Mouse (Mus musculus) liver, embryonic 15.5 days (tissue): ENCODE data around the gene Ubxn6. TPM values are rescaled to one million over a fixed set of nuclear protein-coding genes. Genes with fewer than 3 reads are reported as not detected.

Experiments
- ATAC-seq: fragments of 200-750 bp; cut with Nextera tagmentation; 2 replicates; pipeline ENCODE4 v1.8.0; 2017; ENCODE audit warnings: moderate number of reproducible peaks, mild to moderate bottlenecking, moderate library complexity; ENCODE audit not compliant: insufficient read depth
- H3K27ac ChIP-seq: fragments of 300-500 bp; sonication (generic); replicated peaks from 2 replicates; pipeline ENCODE4 v1.5.1; 2015; ENCODE audit warnings: mild to moderate bottlenecking, inconsistent platforms
- H3K27me3 ChIP-seq: fragments of 300-500 bp; sonication (generic); 2 replicates; pipeline ENCODE4 v1.6.1; 2015; ENCODE audit warnings: mild to moderate bottlenecking, inconsistent platforms
- H3K36me3 ChIP-seq: fragments of 300-500 bp; sonication (generic); replicated peaks from 2 replicates; pipeline ENCODE4 v1.6.1; 2015; ENCODE audit warnings: moderate library complexity, mild to moderate bottlenecking, inconsistent platforms
- H3K4me1 ChIP-seq: fragments of 300-500 bp; sonication (generic); replicated peaks from 2 replicates; pipeline ENCODE4 v1.6.1; 2015; ENCODE audit warnings: inconsistent platforms
- H3K4me2 ChIP-seq: fragments of 300-500 bp; sonication (generic); 2 replicates; pipeline ENCODE4 v1.6.1; 2015; ENCODE audit warnings: moderate library complexity, mild to moderate bottlenecking, inconsistent platforms
- H3K4me3 ChIP-seq: fragments of 300-500 bp; sonication (generic); replicated peaks from 2 replicates; pipeline ENCODE4 v1.5.1; 2015; ENCODE audit warnings: mild to moderate bottlenecking, inconsistent platforms
- H3K9ac ChIP-seq: fragments of 300-500 bp; sonication (generic); 2 replicates; pipeline ENCODE4 v1.6.1; 2015; ENCODE audit warnings: moderate library complexity, mild to moderate bottlenecking, inconsistent platforms
- H3K9me3 ChIP-seq: fragments of 300-500 bp; sonication (generic); replicated peaks from 2 replicates; pipeline ENCODE4 v1.6.1; 2016; ENCODE audit warnings: inconsistent platforms
- WGBS: fragments of 180-500 bp; shearing (Covaris S2); methylation state at CpG from one replicate; pipeline ENCODE4 v1.1.7; 2015; ENCODE audit warnings: mixed read lengths; ENCODE audit not compliant: insufficient replicate concordance; 5-methylcytosine and 5-hydroxymethylcytosine counted together
- polyA plus RNA-seq: library from polyadenylated mRNA; unstranded; fragments of >200 nt; fragmentation: Nextera tagmentation; extraction: Ambion mirVana; gene quantifications from 2 replicates; pipeline ENCODE4 v1.2.1, GENCODE M21; 2015

Ubxn6 gene
- polyA plus RNA-seq, 1 experiment from 2014 or later, result 13.0 TPM

DNA sequence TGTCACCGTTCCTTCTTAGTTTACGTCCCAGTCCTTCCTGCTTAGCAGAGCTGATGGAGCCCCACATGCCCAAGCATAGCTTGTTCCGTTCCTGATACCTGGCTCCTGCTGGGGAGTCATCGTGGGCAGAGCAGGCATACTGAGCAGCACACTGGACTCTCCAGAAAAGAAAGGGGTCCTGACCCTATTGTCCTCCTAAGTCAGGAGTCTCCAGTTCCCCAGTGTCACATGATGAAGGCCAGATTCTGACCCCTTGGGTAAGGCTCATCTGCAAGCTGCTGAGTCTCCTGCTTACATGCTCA is 51.9 kb downstream of the Ubxn6 start:
- H3K4me3 ChIP-seq, result no peak overlapping the region
- H3K4me2 ChIP-seq, result no peak overlapping the region
- H3K27ac ChIP-seq, result no peak overlapping the region

DNA sequence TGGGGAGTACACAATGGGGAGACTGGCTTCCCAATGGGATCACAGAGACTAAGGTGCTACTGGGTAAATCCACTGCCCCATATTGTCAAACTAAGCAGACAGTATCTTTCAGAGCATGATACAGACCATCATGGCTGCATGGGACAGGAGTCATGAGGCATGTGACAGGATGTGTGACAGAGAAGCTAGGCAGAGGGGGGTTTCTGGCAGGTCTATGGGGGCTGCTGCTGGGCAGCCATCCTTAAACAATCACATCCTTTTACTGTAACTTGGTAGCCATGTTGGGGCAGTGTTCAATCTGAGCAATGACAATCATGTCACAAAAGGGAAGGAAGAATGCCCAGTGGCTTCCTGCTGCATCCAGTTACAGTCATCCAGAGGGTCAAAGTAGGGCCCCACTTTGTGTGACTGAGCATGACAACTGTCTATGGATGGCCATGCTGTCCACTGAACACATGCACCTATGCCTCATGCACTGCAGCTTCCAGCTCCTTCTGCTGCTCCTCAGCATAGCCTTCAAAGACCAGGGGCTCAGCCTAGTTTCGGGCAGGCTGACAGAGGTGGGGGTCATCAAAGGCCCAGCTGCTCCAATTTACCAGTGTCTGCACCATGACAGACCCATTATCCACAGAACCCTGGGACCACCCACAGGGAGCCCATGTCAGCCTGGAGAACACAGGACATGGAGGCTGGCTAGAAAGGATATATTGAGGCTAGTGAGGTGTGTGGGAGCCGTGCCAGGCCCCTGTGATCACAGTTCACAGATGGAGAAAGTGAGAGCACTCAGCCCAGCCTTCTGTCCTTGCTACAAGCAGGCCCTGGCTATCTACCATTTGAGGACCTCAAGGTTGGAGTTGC is 52.5 kb downstream of the Ubxn6 start:
- no peaks in the 10 kb centered on the region for H3K27me3 ChIP-seq
- peaks cover 51% of the 10 kb centered on the region for H3K36me3 ChIP-seq
- no peak overlapping the region for H3K4me2 ChIP-seq
- no peak overlapping the region for H3K27ac ChIP-seq
- no peak for ATAC-seq
- 70% methylated on average over 2 of the region's 2 CpGs for WGBS
- H3K4me3 ChIP-seq, result no peak overlapping the region
- H3K9ac ChIP-seq, result no peak overlapping the region
- no peaks in the 10 kb centered on the region for H3K9me3 ChIP-seq
- peaks cover 51% of the 10 kb centered on the region for H3K4me1 ChIP-seq

More for the DNA sequence above, 51.9 kb downstream of the Ubxn6 start:
- 77% methylated on average over 4 of the region's 4 CpGs for WGBS
- no peak overlapping the region for H3K9ac ChIP-seq
- peaks cover 45% of the 10 kb centered on the region for H3K36me3 ChIP-seq
- ATAC-seq, result no peak
- H3K4me1 ChIP-seq, result peaks cover 55% of the 10 kb centered on the region
- no peaks in the 10 kb centered on the region for H3K27me3 ChIP-seq
- no peaks in the 10 kb centered on the region for H3K9me3 ChIP-seq

DNA sequence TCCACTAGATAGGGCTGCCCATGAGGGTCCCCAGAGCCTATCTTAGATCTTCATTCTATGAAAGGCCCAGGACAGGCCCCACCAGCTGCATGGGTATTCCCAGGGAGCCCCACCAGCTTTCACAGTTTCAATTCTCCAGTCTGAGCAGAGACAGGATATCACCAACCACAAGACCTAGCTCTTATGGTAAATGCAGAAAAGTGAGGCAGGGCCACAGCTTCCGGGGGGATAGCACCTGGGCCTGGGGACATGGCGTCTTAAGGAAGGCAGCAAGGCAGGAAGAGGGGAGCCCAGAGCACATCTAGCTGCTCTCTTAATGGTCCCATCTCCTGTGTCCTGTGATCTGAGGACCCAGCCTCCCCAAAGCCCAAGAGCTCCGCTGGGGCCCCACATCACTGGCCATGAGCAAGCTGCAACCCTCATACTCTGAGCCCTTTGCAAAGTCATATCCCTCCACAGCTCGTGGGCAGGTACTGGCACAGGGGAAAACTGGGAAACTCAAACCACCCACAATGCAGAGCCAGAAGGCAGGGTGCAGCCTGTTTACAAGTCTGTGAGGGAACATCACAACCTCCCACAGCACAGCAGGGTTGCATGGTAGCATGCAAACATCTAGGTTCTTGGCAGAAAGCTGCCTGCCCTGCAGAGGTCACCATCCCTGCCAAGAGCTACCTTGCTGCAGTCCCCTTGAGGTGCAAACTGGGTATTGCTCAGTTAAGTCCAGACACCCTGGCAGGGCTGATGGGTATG is 53.5 kb downstream of the Ubxn6 start:
- H3K36me3 ChIP-seq, result peaks cover 58% of the 10 kb centered on the region
- peaks cover 48% of the 10 kb centered on the region for H3K4me1 ChIP-seq
- no peak overlapping the region for H3K4me3 ChIP-seq
- H3K9me3 ChIP-seq, result no peaks in the 10 kb centered on the region
- H3K4me2 ChIP-seq, result no peak overlapping the region
- no peak overlapping the region for H3K9ac ChIP-seq
- H3K27me3 ChIP-seq, result no peaks in the 10 kb centered on the region
- 64% methylated on average over 4 of the region's 4 CpGs for WGBS
- no peak for ATAC-seq
- H3K27ac ChIP-seq, result no peak overlapping the region

DNA sequence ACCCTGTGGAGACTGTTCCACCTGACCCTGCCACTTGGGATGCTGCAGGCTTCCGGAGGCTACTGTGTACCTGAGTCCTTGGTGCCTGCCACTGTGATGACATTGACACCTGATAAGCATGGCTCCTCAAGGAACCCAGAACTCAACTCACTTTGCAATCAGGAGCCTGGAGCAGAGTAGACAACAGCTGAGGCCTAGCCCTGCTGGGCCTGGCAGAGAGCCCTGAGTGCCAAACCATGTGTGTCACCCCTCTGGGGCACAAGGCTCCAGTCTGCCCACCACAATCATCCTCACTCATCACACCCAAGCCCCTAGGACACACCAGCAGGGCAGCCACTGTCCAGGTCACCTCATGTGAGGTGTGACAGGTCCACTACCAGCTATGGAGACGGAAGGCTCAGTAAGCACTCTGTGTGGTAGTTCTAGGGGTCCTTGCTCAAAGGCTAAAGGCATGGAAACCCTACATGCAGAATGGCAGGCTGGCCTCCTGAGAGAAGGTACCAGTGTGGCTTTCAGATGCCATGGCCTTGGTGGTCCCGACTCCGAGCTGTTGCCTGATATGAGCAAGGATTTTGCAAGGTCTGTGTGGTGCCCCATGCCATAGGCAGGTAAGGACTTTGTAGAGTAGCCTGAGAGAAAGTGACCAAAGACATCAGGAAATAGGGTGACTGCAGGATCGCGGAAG is 54.3 kb downstream of the Ubxn6 start:
- Histone ChIP-seq H3K9me3 (no peaks in the 10 kb centered on the region), H3K4me1 (peaks cover 42% of the 10 kb centered on the region), H3K4me3 (no peak overlapping the region), H3K4me2 (no peak overlapping the region), H3K27me3 (no peaks in the 10 kb centered on the region), H3K9ac (no peak overlapping the region), H3K36me3 (peaks cover 66% of the 10 kb centered on the region), H3K27ac (no peak overlapping the region)
- 82% methylated on average over 6 of the region's 6 CpGs for WGBS
- no peak for ATAC-seq

DNA sequence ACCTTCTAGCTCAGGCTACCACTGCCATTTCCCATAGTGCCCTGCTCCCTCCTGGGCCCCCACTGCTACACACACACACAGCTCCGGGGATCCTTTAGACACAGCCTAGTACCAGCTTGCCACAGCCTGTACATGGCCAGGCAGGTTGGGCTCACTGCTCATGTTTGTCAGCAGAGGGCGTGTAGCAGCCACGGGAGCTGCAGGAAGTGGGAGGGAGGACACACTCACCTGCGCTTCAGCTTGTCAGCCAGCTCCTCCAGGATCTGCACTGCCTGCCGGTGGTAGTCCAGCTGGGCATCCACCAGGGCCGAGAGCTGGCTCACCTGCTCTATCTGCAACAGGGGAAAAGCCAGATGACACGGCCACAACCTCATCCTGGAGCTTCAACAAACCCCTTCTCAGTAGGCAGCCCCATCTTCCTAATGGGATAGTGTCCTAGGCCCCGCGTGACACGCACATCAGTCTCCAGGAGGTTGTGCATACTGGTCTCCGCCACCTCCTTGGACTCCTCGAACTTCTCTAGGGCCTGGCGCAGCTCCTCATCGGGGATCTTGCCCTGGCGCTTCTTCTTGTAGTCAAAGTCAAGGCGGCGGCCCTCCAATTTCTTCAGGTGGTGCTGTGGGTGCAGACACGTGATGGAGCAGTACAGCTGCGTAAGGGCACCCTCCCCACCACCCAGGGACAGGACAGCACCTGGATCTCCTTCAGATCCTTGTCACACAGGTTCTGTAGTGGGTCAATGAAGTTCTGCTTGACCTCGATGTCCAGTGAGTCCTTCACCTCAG is 56.3 kb downstream of the Ubxn6 start:
- H3K9me3 ChIP-seq, result no peaks in the 10 kb centered on the region
- H3K36me3 ChIP-seq, result peaks cover 68% of the 10 kb centered on the region
- peaks cover 26% of the 10 kb centered on the region for H3K4me1 ChIP-seq
- no peak overlapping the region for H3K4me2 ChIP-seq
- H3K27me3 ChIP-seq, result no peaks in the 10 kb centered on the region
- H3K9ac ChIP-seq, result no peak overlapping the region
- H3K27ac ChIP-seq, result no peak overlapping the region
- ATAC-seq, result no peak
- 70% methylated on average over 20 of the region's 20 CpGs for WGBS
- no peak overlapping the region for H3K4me3 ChIP-seq

DNA sequence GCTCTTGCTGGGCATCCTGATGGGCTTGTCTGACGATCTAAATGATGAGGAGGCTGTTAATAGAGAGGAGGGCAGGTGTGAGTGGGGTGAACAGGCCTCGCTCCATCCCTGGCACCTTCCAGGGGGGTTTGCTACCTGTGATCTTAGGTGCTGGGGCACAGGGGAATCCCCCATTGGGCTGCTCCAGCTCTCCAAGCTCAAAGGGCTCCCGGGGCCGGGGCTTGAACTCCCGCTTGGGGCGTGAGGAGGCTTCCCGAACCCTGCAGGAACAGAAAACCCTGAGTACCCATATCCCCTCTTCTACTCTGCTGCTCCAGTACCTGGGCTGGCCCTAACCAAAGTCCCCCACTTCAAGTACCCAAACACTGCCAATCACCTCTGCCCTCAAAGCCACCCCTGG is 57.0 kb downstream of the Ubxn6 start:
- 85% methylated on average over 7 of the region's 7 CpGs for WGBS
- H3K9ac ChIP-seq, result no peak overlapping the region
- peaks cover 20% of the 10 kb centered on the region for H3K4me1 ChIP-seq
- H3K36me3 ChIP-seq, result peaks cover 73% of the 10 kb centered on the region
- H3K4me3 ChIP-seq, result no peak overlapping the region
- H3K4me2 ChIP-seq, result no peak overlapping the region
- H3K9me3 ChIP-seq, result no peaks in the 10 kb centered on the region
- no peaks in the 10 kb centered on the region for H3K27me3 ChIP-seq
- H3K27ac ChIP-seq, result no peak overlapping the region
- no peak for ATAC-seq

Other genes starting within 250 kb of the Ubxn6 start
- 2.0 and 2.2 TPM in 2 replicates for gene Zfp119a, start 196.1 kb downstream of the Ubxn6 start, polyA plus RNA-seq
- gene Zfp959, start 182.9 kb downstream of the Ubxn6 start, polyA plus RNA-seq, result 5.9 and 6.0 TPM in 2 replicates
- gene Zfp119b, start 125.5 kb downstream of the Ubxn6 start, polyA plus RNA-seq, result 2.3 and 2.8 TPM in 2 replicates
- gene Ebi3, start 122.4 kb downstream of the Ubxn6 start, polyA plus RNA-seq, result 9.2 and 10.0 TPM in 2 replicates
- gene Yju2, start 115.9 kb downstream of the Ubxn6 start, polyA plus RNA-seq, result 7.2 and 9.7 TPM in 2 replicates
- 0.18 and 0.32 TPM in 2 replicates for gene Shd, start 104.6 kb downstream of the Ubxn6 start, polyA plus RNA-seq
- gene Fsd1, start 88.5 kb downstream of the Ubxn6 start, polyA plus RNA-seq, result 0.13 and 0.50 TPM in 2 replicates
- 3.3 and 3.9 TPM in 2 replicates for gene Stap2, start 69.4 kb downstream of the Ubxn6 start, polyA plus RNA-seq
- 20.4 and 21.0 TPM in 2 replicates for gene Mpnd, start 69.3 kb downstream of the Ubxn6 start, polyA plus RNA-seq
- gene Sh3gl1, start 38.4 kb downstream of the Ubxn6 start, polyA plus RNA-seq, result 44.0 and 50.7 TPM in 2 replicates
- gene Chaf1a, start 34.6 kb downstream of the Ubxn6 start, polyA plus RNA-seq, result 16.6 and 18.5 TPM in 2 replicates
- 42.7 and 43.0 TPM in 2 replicates for gene Hdgfl2, start 4.6 kb upstream of the Ubxn6 start, polyA plus RNA-seq
- gene Plin4, start 34.8 kb upstream of the Ubxn6 start, polyA plus RNA-seq, result 0.02 and 0.06 TPM in 2 replicates
- gene Plin5, start 42.6 kb upstream of the Ubxn6 start, polyA plus RNA-seq, result 1.3 and 3.7 TPM in 2 replicates
- gene Lrg1, start 47.0 kb upstream of the Ubxn6 start, polyA plus RNA-seq, result 3.2 and 4.0 TPM in 2 replicates
- 0.81 and 1.3 TPM in 2 replicates for gene Sema6b, start 65.3 kb upstream of the Ubxn6 start, polyA plus RNA-seq
- 2.7 and 3.1 TPM in 2 replicates for gene Tnfaip8l1, start 87.4 kb upstream of the Ubxn6 start, polyA plus RNA-seq
- gene Mydgf, start 108.9 kb upstream of the Ubxn6 start, polyA plus RNA-seq, result 58.6 and 66.4 TPM in 2 replicates
- gene Dpp9, start 143.9 kb upstream of the Ubxn6 start, polyA plus RNA-seq, result 19.6 and 22.9 TPM in 2 replicates
- gene Fem1a, start 181.8 kb upstream of the Ubxn6 start, polyA plus RNA-seq, result 5.7 and 6.4 TPM in 2 replicates
- 3.2 and 3.7 TPM in 2 replicates for gene Ticam1, start 201.8 kb upstream of the Ubxn6 start, polyA plus RNA-seq
- gene Plin3, start 217.8 kb upstream of the Ubxn6 start, polyA plus RNA-seq, result 33.3 and 36.0 TPM in 2 replicates
- not detected in 2 replicates for gene Arrdc5, start 225.3 kb upstream of the Ubxn6 start, polyA plus RNA-seq
- 96.8 and 109 TPM in 2 replicates for gene Uhrf1, start 228.3 kb upstream of the Ubxn6 start, polyA plus RNA-seq